Mouse (Mus musculus) cerebellum, postnatal 36 days (tissue): ENCODE measurements around the gene Map3k12.

ENCODE experiments used
- DNase-seq, 2 experiments: peaks; one replicate each; pipeline ENCODE4 v3.0.0; 2021 to 2022; ENCODE audit warnings: mixed read lengths in 2 of 2

The Map3k12 gene

GRCm38 (mm10) chr15:102516728-102517404, at the start of gene Map3k12:
TSS of gene Map3k12 (minus strand) at chr15:102517064.
- DNase-seq: peak; percentile 81 to 84

GRCm38 (mm10) chr15:102563681-102564080, 46.8 kb upstream of the Map3k12 start:
- peak in 1 of 2 experiments; percentile 39 for DNase-seq

- no peak for DNase-seq
Measured at GRCm38 (mm10) chr15:102563061-102563460, 46.2 kb upstream of the Map3k12 start.

- DNase-seq: no peak
Measured at GRCm38 (mm10) chr15:102562491-102562890, 45.6 kb upstream of the Map3k12 start.

- no peak for DNase-seq
Measured at GRCm38 (mm10) chr15:102557580-102557979, 40.7 kb upstream of the Map3k12 start.

- no peak for DNase-seq
Measured at GRCm38 (mm10) chr15:102555581-102555980, 38.7 kb upstream of the Map3k12 start.

GRCm38 (mm10) chr15:102552599-102552998, 35.7 kb upstream of the Map3k12 start:
- no peak for DNase-seq

GRCm38 (mm10) chr15:102547478-102547877, 30.6 kb upstream of the Map3k12 start:
- peak; percentile 85 to 93 for DNase-seq

GRCm38 (mm10) chr15:102546677-102547427, 30.0 kb upstream of the Map3k12 start:
- DNase-seq: peak; percentile 94 to 99

- DNase-seq: peak in 1 of 2 experiments; percentile 51
Measured at GRCm38 (mm10) chr15:102546246-102546645, 29.4 kb upstream of the Map3k12 start.

- DNase-seq: peak; percentile 89 to 97
Measured at GRCm38 (mm10) chr15:102544801-102545200, 27.9 kb upstream of the Map3k12 start.

- no peak for DNase-seq
Measured at GRCm38 (mm10) chr15:102533926-102534325, 17.1 kb upstream of the Map3k12 start.

GRCm38 (mm10) chr15:102532106-102532900, 15.4 kb upstream of the Map3k12 start:
- peak in 1 of 2 experiments; percentile 52 for DNase-seq

GRCm38 (mm10) chr15:102531586-102531985, 14.7 kb upstream of the Map3k12 start:
- DNase-seq: no peak

GRCm38 (mm10) chr15:102530566-102530965, 13.7 kb upstream of the Map3k12 start:
- DNase-seq: no peak

- no peak for DNase-seq
Measured at GRCm38 (mm10) chr15:102528396-102528795, 11.5 kb upstream of the Map3k12 start.

GRCm38 (mm10) chr15:102527936-102528335, 11.1 kb upstream of the Map3k12 start:
- no peak for DNase-seq

GRCm38 (mm10) chr15:102526111-102527002, 9.5 kb upstream of the Map3k12 start:
- DNase-seq: no peak

GRCm38 (mm10) chr15:102524892-102525485, 8.1 kb upstream of the Map3k12 start, which contains the start of gene Npff:
TSS of gene Npff (minus strand) at chr15:102524942.
- DNase-seq: peak; percentile 86 to 90

GRCm38 (mm10) chr15:102521480-102521879, 4.6 kb upstream of the Map3k12 start:
- DNase-seq: no peak

GRCm38 (mm10) chr15:102520416-102520815, 3.6 kb upstream of the Map3k12 start:
- peak in 1 of 2 experiments; percentile 47 for DNase-seq
